Mouse (Mus musculus): ENCODE data around the gene Prkce.

DNA sequence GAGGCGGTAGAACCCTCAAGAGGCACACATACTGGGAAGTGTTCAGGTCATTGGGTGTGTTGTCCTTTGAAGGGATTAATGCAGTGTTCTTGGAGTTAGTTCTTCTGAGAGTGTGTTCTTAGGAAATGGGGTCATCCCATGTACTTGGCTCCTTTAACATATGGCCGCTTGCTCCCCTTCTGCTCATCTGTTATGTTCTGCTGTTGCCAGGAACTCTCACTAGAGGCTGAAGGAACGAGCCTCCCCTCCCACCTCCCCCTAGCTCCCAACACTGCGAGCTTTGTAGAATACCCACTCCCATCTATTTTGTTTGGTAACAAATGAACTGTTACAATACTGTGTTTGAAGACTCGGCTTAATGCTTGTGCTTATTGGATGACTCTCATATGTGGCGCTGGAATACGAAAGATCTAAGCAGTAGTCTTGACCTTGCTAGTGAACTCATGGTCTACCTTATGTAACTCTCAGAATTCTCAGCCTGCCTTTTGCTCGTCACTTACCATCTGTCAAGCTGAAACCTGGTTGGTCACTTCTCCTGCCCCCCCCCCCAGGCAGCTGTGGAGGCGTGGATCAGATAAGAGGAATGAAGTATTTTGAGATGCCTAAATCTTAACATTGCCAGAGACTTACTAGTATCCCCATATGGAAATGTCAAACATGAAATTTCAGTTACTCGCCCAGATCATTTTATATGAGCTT is 58.1 kb downstream of the Prkce start:
- TF ChIP-seq CTCF (IDR thresholded peaks at IDR 0.05; ENCODE audit: borderline replicate concordance, insufficient read depth, low read length): no peak
- no peak for TF ChIP-seq POLR2A (IDR thresholded peaks at IDR 0.05; ENCODE audit: low read depth, low read length)
